Mouse (Mus musculus): ENCODE results near the gene Gpr27.

Gene Gpr27

GRCm38 (mm10) chr6:99692206-99692915, at the start of gene Gpr27:
Gene Gpr27 (plus strand): TSS chr6:99692679.
- no peak for DNase-seq

- peak; percentile 79 for DNase-seq
Observed at GRCm38 (mm10) chr6:99643439-99644199, 48.9 kb upstream of the Gpr27 start.

GRCm38 (mm10) chr6:99644386-99644785, 48.1 kb upstream of the Gpr27 start:
- no peak for DNase-seq

- no peak for DNase-seq
Observed at GRCm38 (mm10) chr6:99644876-99645275, 47.6 kb upstream of the Gpr27 start.

- DNase-seq: no peak
Observed at GRCm38 (mm10) chr6:99646344-99646743, 46.1 kb upstream of the Gpr27 start.

GRCm38 (mm10) chr6:99649307-99649706, 43.2 kb upstream of the Gpr27 start:
- DNase-seq: no peak

GRCm38 (mm10) chr6:99652341-99652740, 40.1 kb upstream of the Gpr27 start:
- no peak for DNase-seq

GRCm38 (mm10) chr6:99654343-99654742, 38.1 kb upstream of the Gpr27 start:
- DNase-seq: no peak

- no peak for DNase-seq
Observed at GRCm38 (mm10) chr6:99655488-99655887, 37.0 kb upstream of the Gpr27 start.

GRCm38 (mm10) chr6:99656088-99656487, 36.4 kb upstream of the Gpr27 start:
- DNase-seq: no peak

- no peak for DNase-seq
Observed at GRCm38 (mm10) chr6:99658586-99658985, 33.9 kb upstream of the Gpr27 start.

- no peak for DNase-seq
Observed at GRCm38 (mm10) chr6:99660443-99660842, 32.0 kb upstream of the Gpr27 start.

- no peak for DNase-seq
Observed at GRCm38 (mm10) chr6:99663232-99663631, 29.2 kb upstream of the Gpr27 start.

- peak; percentile 38 for DNase-seq
Observed at GRCm38 (mm10) chr6:99665457-99666317, 26.8 kb upstream of the Gpr27 start.

GRCm38 (mm10) chr6:99666318-99667171, 25.9 kb upstream of the Gpr27 start, which contains the start of the genes Eif4e3 and Gm20696:
Gene Eif4e3 (minus strand): TSS chr6:99666771.
Gene Gm20696 (minus strand): TSS chr6:99666797.
- peak; percentile 67 for DNase-seq

GRCm38 (mm10) chr6:99667290-99667689, 25.2 kb upstream of the Gpr27 start:
- no peak for DNase-seq

GRCm38 (mm10) chr6:99669481-99670325, 22.8 kb upstream of the Gpr27 start:
- DNase-seq: peak; percentile 50

GRCm38 (mm10) chr6:99670481-99671119, 21.9 kb upstream of the Gpr27 start:
- DNase-seq: peak; percentile 65

GRCm38 (mm10) chr6:99671768-99672167, 20.7 kb upstream of the Gpr27 start:
- DNase-seq: no peak

GRCm38 (mm10) chr6:99674482-99674881, 18.0 kb upstream of the Gpr27 start:
- DNase-seq: no peak

- no peak for DNase-seq
Observed at GRCm38 (mm10) chr6:99677325-99677724, 15.2 kb upstream of the Gpr27 start.

Measured in kidney, adult 9 months (tissue).